Mouse (Mus musculus) urinary bladder, adult 2 months (tissue): ENCODE measurements at regions not wholly inside any gene's neighbourhood (a gene's known extent, or its start where the extent isn't known, plus 50 kb on each side); places are given as distances from the start of the nearest gene placed in this dataset.
"Not testable (repeated sequence)": the region's sequence is repeated elsewhere in the genome, so short reads cannot be mapped to it uniquely, and the experiment has no call there.

Experiments used
- DNase-seq: peaks from one replicate; pipeline ENCODE4 v3.0.0; 2022; ENCODE audit warnings: low spot score

DNA sequence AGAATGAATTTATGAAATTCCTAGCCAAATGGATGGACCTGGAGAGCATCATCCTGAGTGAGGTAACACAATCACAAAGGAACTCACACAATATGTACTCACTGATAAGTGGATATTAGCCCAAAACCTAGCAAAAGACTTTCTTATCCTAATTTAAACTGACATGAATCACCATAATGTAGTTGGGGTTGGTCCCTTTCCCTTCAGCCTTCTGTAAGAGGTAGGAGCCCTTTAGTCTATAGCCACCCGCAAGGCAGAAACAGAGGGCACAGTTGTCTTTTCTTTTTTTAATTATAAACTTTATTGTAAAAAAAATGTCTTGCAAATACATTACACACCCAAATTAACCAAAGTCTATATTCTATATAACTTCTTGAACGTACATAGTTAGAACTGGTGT is 81.3 kb downstream of the Ogfrl1 start:
- not testable (repeated sequence) for DNase-seq

DNA sequence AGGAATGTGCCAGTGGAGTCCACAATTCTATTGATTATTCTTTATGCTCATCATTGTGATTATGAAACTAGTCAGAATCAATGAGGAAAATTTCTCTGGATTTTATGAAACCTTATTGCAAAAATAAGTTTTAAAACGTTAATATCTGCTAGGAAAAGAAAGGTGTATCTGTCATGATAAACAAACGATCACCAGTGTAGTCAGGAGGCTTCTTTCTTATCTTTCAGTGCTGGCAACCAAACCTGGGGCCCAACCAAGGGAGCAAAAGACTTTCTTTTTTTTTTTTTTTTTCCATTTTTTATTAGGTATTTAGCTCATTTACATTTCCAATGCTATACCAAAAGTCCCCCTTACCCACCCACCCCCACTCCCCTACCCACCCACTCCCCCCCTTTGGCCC is 82.7 kb downstream of the Ogfrl1 start:
- DNase-seq = not testable (repeated sequence)

DNA sequence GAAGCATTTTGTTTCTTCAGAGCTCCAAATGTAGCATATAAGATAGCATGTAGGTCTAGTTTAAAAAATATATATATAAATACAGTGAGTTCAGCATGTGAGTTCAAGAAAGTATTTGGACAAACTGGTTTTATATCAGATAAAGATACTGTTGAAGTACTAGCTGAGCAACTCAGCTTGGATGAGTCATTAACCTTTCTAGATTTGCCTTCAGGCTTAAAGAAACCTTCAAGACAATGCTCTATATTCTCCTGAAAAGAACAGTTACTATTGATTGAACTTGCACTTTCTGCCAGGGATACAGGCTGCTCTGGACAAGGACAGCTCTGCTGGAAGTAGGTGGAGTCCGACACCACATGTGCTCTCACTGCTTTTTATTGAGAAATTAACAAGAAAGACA is 104.9 kb downstream of the Ogfrl1 start:
- DNase-seq = no peak

DNA sequence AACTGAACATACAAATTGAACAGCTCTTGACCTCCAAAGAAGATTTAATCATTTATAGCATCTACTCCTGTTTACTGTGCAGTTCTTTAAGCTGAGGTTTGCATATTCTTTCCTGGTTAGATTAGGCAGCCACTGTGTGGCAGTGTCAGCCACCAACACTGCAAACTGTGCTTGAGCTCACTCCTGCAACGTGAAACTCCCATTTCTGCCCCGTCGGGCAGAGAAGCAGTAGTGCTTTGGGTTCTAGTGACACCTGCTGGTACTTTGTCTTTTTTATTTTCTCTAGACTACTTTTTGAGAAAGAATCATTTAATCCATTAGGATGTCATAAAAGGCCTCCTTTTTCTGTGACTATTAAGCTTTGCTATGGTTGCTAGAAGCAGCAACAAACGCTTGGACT is 110.8 kb downstream of the Ogfrl1 start:
- peak; percentile 27 for DNase-seq

DNA sequence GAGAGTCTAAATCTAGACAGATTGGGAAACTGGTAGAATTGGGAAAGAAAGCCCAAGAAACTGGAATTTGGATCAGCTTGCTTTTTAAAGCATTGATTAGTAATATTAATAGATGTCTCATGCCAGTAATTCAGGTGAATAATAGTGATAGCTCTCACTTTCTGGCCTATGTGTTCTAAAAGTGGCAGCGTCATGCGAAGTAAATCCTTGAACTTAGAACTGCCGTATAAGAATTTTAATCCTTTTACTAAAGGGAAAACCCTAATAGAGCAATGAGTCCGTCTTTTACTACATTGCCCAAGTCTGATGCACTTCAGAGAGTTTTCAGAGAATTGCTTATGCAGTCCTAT is 114.7 kb downstream of the Ogfrl1 start:
- no peak for DNase-seq

DNA sequence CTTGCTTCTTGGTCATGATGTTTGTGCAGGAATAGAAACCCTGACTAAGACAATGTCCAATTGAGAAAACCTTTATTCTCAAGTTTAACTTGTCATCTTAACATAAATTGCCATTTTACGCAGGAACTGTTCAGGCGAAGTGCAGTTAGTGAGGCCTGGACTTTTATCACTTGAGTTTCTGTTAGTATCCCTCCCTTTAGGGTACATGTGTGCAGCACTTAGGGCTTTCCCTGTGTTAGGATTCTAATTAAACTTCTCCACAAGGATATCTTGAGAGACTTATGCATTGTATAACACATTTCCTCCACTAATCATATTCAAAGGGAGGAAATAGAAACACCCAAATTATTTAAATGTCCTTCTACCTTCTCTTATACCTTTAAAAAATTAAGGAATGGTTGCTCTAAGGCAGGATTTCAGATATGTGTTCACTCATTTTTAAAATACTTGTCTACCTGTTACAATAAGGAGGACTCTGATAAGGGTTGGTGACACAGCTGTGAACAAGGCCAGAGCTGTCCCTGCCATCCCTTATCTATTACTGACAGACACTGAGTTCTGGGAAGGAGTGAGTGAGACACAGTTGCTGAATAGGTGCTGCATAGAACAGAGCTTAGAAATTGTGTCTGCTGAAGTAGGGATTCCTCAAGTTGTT is 115.2 kb downstream of the Ogfrl1 start:
- DNase-seq = no peak

DNA sequence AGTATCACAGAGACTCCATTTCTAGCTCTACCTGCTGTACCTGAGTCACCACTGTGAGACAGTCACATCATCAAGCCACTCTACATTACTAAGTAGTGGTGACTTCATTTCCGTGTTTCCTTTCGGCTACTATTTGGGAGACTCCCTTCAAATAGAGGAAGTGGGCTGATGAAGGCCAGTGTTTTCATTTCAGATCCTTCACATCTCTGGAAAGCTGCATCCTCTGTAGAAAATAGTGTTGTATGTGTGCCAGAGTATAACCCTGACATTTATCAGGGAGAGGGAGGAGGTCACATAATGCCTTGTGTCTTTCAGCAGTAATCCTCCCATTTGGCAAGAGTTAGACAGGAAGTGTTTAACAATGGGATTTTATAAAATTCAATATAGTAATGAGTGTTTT is 117.7 kb downstream of the Ogfrl1 start:
- no peak for DNase-seq

DNA sequence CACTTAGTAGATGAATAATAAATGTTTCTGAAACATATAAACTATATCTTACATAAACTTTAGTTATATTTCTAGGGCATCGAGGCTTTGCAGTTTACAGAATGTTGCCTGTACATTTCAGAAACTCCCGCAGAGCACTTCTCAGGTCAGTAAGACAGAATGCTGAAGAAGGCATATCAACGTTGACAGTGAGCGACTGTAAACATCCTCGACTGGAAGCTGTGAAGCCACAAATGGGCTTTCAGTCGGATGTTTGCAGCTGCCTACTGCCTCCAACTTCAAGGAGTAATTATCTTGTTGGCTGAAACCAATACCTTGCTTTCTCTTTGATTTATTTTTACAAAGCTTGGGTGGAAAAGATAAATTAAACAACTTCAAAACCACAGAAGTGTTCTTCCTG is 125.5 kb downstream of the Ogfrl1 start:
- no peak for DNase-seq

DNA sequence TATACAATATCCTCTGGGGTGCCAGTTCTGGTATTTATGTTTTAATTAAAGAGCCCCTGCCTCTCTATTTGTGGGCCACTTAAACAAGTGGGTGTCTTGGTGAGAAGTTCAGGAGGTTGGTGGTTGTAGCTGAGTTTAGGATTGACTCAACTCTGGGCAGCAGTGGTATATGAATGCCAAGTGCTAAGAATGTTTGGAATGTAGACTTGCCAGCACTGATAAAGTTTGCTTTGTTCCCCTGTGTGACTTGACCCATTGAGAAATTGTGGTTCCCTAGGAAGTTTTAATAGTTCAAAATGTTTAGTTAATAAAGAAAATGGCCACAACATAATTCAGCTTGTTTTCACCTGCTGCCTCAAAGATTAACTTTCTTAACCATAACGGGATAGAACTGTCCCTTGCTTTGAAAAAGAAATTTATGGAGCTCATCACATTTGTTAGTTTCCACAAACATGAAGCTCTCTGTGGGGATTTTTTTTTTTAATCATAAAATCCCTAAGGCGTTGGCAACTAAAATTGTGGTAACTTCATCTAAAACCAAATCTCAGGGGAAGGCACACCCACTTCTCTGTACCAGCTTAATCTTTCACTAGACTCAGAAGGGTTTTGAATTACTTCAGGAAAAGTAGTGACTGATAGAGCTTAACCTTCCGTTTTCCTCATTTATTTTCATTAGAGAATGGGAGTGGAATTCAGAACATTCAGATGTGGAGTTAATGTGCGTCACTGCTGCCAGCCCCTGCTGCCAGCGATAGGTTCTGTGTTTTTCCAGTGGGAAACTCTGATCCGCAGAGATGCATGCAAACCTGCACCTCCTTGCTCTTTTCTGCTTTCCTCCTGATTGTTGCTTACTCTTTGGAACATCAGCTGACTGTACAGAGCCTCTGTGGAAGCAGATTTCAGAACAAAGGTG is 126.4 kb downstream of the Ogfrl1 start:
- DNase-seq = no peak

DNA sequence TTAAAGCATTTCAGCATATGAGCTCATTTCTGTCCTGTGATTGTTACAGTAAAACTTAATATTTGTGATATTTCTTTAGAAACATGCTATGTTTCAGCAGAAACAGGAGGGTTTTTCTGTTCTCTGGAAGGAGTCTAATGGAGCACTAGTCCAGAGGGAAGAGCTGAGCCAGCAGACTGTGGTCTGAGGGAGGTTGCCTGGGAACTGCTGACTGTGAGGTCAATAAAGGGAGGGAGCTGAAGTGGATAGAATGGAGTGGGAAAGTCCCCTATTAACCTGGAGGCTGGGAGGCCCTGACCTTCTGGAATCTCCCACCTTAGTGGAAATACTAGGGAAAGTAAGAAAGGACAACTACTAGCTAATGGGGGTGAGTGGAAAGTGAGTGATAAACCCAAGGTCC is 129.5 kb downstream of the Ogfrl1 start:
- no peak for DNase-seq

DNA sequence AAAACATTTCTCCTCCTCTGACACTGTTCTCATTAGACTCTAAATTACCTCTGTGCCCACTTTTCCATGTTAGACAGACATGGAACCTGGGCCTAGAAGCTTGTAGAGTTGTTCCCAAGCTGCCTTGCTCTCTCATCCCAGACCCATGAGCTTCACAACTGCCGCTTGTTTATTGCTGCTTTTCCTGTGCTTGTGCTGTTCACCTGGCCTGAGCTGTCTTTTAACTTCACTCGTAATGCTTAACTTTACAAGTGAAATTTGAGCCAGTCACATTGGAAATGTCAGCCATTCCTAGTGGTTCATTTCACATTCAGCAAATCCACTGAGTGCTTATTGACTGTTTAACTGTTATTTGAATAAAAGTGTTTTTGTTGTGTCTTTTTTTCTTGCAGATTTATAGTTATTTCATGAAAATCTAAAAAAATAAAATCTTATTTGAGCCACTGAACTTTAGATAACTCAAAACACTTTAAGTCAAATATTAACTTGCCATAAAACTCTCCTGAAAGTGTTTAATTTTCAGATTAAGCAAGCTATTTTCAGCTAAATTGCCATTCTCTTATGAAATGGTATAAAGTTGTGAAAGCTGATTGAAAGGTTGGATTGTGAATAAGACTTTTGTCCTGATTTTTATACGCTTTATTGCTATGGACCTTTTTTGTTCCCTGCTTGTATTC is 131.9 kb downstream of the Ogfrl1 start:
- DNase-seq = no peak

DNA sequence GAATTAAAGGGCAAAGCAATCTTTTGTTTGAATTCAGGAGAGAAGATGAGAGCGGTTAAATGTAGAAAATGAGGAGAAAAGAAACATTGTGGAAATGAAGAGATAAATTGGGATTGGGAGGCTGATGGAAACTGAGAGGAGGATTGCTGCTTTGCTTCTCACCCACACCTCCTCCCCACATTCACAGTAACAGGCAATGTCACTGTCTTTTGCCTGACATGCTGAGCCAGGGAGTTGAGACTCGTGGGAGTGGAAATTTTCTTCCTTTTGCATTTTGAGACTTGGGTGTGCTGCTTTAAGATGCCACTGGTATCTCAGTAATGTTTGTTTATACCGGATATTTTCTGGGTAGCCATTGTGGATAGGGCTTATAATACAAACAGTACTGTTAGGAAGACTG is 133.3 kb downstream of the Ogfrl1 start:
- DNase-seq = no peak

DNA sequence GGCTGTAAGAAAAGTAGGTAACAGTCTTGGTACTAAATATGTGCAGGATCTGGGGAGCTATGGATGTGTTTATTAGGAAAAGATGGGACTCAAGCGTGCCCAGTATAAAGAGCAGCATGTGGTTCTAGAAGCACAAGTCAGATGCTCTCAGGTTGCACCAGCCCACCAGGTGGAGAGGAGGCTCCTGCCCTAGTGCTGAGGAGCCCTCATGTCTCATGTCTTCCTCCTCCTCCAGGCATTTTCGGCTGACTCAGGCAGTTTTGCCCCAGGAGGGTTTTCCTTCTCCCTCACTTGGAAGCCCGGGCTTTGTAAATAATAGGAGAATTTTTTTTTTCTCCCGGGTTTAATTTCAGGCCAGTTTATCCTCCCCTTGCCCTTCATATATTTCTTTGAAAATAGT is 133.8 kb downstream of the Ogfrl1 start:
- no peak for DNase-seq

DNA sequence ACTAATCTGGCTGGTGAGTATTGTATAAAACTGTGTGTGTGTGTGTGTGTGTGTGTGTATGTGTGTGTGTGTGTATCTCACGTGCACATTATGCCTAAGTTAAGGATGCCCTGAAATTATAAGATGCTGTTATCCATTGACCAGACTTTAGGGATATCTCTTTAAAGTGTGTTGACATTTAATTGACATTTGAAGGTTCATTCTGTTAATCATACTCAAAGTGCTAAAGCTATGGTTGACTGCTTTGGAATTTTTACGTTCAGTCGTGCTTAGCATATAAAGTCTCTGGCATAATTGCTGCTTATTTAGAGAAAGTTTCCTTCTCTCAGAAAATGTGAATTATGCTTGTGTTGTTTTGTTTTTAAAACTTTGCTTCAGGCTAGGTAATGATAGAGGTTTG is 135.9 kb downstream of the Ogfrl1 start:
- no peak for DNase-seq

DNA sequence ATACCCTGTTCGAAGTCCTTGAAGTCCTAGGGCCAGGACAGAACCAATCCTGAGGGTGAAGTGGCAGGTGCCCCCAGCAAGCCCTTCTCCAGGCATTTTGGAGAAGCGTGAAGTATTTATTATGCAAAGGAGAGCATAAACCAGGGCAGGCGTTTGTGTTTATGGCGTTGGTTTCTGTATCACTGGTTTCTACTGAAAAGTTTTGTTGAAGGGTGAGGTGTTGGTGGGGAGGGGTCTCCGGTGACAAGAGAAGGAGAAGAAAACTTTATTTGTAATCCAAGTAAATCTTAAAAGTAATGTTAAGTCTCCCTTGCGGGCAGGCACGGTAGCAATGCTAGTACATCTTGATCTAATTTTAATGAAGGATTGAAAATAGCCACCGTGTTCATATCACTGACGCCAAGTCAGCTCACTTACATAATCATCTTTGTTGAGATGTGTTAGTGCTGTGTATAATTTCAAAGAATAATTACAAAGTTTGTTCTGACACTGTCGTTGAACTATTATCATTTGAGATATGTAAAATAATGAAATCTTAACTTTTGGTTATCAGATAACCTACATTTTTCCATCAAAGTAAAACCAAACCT is 140.2 kb downstream of the Ogfrl1 start:
- DNase-seq = no peak

DNA sequence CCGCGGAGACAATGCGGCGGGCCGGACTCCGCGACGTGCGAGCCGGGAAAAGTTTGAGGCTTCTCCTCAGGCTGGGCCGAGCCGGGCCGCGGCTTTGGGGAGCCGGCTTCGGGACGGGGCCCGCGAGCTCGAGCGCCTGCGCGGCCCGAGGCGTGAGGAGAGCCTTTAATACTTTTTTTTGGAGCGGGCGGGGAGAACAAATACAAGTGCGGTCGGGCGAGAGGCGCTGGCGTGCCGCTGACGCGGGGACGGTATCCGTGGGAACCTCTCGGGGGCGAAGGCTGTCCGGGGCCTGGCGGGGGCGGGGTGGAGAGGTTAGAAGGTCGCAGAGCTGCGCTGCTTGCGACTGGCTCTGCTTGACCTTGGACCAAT is 141.0 kb downstream of the Ogfrl1 start:
- peak; percentile 70 for DNase-seq

DNA sequence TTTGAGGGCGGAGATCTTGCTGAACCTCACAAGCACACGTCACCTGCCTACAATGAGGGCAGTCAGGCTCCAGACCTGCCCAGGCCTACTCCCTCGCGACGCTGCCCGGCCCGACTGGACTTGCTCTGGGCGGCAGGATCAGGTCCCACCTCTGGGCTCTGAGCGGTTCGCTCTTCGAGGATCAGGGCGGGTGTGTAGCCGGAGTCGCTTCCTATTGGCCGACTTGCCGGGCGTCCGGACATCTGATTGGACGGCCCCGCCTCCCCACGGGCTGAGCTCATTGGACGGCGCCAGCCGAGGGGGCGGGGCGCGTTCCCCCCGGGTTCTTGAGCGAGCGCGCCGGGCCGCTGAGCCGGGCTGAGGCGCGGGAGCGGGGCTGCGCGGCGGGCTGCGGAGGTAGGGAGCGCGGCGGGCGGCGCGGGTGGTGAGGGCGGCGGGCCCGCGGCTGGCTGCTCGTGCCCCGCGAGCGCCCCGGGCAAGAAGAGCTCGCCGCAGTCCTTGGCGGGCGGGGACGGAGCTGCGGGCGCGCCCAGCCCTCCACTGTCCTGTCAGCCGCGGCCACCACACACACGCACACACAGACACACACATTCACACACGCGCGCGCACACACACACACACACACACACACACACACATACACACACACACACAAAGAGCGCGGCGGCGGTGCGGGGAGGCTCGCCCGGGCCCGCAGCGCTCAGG is 141.5 kb downstream of the Ogfrl1 start:
- DNase-seq = peak; percentile 97

DNA sequence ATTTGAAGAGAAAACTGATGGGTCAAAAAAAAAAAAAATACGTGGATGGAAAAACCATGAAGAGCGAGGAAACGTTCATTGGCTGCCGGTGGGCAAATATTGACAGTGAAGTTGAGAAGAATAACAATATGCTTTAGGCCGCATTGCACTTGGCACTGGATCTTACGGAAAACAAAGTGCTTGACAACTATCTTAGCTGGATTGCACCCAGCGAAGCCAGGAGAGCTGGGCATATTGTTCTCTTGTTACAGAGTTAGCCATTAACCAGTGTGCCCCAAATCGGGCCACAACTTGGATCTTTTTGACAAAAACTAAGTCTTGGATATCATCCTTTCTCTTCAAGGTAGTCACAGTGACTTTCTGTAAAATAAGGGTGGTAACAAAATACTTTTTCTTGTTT is 143.3 kb downstream of the Ogfrl1 start:
- DNase-seq = no peak

DNA sequence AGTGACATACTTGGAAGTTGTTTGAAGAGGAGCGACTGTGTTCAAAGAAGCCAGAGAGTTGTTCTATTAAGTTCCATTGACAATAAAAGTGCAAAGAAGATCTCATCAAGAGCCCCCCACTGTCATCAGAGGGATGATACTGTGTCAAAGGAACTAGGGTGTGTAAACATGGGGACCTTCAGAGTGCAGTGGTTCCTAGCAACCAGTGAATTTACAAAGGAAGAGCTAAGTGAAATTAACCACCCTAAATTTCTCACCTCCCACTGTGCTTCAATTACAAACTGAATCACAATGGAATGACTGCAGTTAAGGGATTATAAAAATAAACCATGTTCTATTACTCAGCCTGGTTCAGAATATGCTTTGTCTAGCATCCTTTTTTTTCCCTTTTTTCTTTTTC is 129.5 kb upstream of the 4933415F23Rik start:
- no peak for DNase-seq

DNA sequence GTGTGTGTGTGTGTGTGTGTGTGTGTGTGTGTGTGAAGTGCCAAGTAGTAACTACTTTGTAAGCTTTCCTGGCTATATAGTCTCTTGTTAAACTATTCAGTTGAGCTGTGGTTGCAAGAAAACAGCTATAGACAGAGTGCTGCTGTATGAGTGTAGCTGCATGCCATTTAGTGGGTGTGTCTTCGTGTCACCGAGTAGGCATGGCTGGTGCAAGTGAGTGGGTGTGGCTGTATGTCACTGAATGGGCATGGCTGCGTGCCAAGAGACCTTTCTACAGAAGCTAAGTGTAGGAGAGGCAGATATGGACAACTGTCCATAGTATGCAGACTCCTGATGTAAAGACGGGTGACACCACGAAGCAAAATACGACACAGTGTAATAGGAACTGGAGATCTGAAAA is 126.4 kb upstream of the 4933415F23Rik start:
- DNase-seq = no peak

DNA sequence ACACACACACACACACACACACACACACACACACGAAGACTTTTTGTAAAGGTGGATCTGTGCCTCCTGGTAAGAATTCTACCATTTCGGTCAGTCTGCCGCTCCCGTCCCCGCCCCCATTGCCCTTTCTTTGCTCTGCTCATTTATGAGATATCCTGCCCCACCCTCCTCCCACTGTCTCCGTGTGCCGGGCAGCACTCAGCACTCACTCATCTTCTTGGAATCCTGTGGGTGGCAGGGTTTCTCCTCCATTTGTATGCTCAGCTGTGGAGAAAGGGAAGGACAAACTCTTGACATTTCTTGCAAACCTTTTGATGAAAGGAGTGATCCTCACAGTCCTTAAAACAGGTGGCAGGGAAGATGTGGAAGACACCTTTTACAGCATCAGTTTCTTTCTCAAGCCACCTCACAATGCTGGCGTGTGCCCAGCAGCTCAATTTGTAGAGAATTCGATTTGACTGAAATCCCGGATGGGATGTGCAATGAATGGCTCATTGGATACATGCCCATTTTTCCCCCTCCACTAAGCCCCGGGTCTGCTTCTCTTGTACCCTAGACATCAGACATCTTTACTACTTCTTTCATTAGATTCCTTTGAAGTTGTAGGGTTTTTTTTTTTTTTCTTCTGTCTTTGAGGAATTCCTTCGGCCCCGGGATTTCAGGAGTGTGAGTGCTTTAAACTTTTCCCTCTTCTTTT is 112.6 kb upstream of the 4933415F23Rik start:
- DNase-seq = no peak
